Mouse (Mus musculus) forebrain, embryonic 11.5 days (tissue): Measurements from ENCODE around the gene E130114P18Rik. TPM values are rescaled to one million over a fixed set of nuclear protein-coding genes. Genes with fewer than 3 reads are reported as not detected.

Source experiments
- ATAC-seq: fragments of 200-750 bp; cut with Nextera tagmentation; replicated peaks from 2 replicates; pipeline ENCODE4 v1.8.0; 2017; ENCODE audit warnings: moderate TSS enrichment; ENCODE audit not compliant: low FRiP score
- DNase-seq: peaks from one replicate; pipeline ENCODE4 v3.0.0-alpha.2; 2017; ENCODE audit warnings: low spot score
- H3K27ac ChIP-seq: fragments of 300-500 bp; sonication (generic); 2 replicates; pipeline ENCODE4 v1.5.1; 2014; ENCODE audit warnings: low read depth, low read length
- H3K27me3 ChIP-seq: fragments of 300-500 bp; sonication (generic); 2 replicates; pipeline ENCODE4 v1.6.1; 2014; ENCODE audit warnings: mild to moderate bottlenecking, low read length, mixed read lengths; ENCODE audit not compliant: control insufficient read depth, insufficient read depth
- H3K36me3 ChIP-seq: fragments of 300-500 bp; sonication (generic); 2 replicates; pipeline ENCODE4 v1.6.1; 2014; ENCODE audit warnings: mild to moderate bottlenecking, low read length, moderate library complexity, mixed read lengths; ENCODE audit not compliant: control insufficient read depth, insufficient read depth
- H3K4me1 ChIP-seq: fragments of 300-500 bp; sonication (generic); replicated peaks from 2 replicates; pipeline ENCODE4 v1.6.1; 2014; ENCODE audit warnings: low read length, mixed read lengths; ENCODE audit not compliant: control insufficient read depth, insufficient read depth
- H3K4me2 ChIP-seq: fragments of 300-500 bp; sonication (generic); 2 replicates; pipeline ENCODE4 v1.6.1; 2014; ENCODE audit warnings: low read depth, mild to moderate bottlenecking, low read length, moderate library complexity, mixed read lengths; ENCODE audit not compliant: severe bottlenecking
- H3K4me3 ChIP-seq: fragments of 300-500 bp; sonication (generic); 2 replicates; pipeline ENCODE4 v1.5.1; 2014; ENCODE audit warnings: low read depth, low read length
- H3K9ac ChIP-seq: fragments of 300-500 bp; sonication (generic); 2 replicates; pipeline ENCODE4 v1.6.1; 2014; ENCODE audit warnings: low read length
- H3K9me3 ChIP-seq: fragments of 300-500 bp; sonication (generic); 2 replicates; pipeline ENCODE4 v1.6.1; 2016; ENCODE audit warnings: low read length, mixed read lengths; ENCODE audit not compliant: control insufficient read depth
- WGBS: fragments of 180-500 bp; shearing (Covaris S2); extraction: QIAGEN DNeasy Blood & Tissue Kit; methylation state at CpG from one replicate; pipeline ENCODE4 v1.1.7; 2014; 5-methylcytosine and 5-hydroxymethylcytosine counted together
- polyA plus RNA-seq: library from polyadenylated mRNA; unstranded; fragments of >200 nt; fragmentation: Nextera tagmentation; extraction: Ambion mirVana; gene quantifications from 2 replicates; pipeline ENCODE4 v1.2.1, GENCODE M21; 2014

E130114P18Rik gene
- polyA plus RNA-seq, 1 experiment from 2014 or later: 45.7 TPM

DNA sequence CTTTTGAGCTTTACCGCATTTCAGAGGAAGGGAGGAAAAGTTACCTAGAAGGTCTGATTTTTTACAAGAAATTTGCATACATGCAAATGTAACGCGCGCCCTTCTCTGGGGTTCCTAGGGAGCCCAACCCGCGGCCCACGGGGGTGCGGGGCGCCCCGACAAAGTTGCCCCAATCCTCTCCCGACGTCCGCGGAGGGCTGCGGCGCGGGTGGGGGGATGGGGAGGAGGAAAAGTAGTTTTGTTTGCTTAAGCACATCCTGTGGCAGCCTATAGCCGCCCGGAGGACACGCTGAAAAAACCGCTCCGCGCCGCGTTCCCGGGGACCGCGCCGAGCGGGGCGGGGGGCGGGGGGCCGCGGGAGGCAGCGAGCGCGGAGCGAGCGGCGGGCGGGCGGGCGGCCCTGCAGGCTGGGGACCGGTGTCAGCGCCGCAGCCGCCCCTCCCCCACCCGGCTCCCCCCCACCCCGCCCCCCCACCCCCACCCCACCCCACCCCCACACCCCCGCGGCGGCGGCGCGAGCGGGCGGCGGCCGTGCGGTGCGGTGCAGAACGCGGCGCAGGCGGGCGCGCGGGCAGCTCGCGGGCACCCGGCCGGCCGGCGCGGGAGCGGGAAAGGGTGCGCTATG is 685 bp downstream of the E130114P18Rik start:
- H3K4me1 ChIP-seq: peaks cover 8% of the 10 kb centered on the region
- ATAC-seq: peak; percentile 63
- 2% methylated on average over 43 of the region's 77 CpGs for WGBS

GRCm38 (mm10) chr4:97776388-97777080 is 1.3 kb downstream of the E130114P18Rik start:
- Histone ChIP-seq H3K9ac (peak overlapping the region; percentile 96), H3K36me3 (no peaks in the 10 kb centered on the region), H3K27ac (peak overlapping the region; percentile 78), H3K4me2 (peak overlapping the region; percentile 80), H3K4me1 (peaks cover 10% of the 10 kb centered on the region), H3K27me3 (peaks cover 6% of the 10 kb centered on the region; the same call in 1 of the 2 replicates), H3K9me3 (no peaks in the 10 kb centered on the region), H3K4me3 (peak overlapping the region; percentile 90)
- WGBS: under 1% methylated on average over 10 of the region's 10 CpGs
- peak; percentile 57 for DNase-seq
- no peak for ATAC-seq

More for the DNA sequence above, 685 bp downstream of the E130114P18Rik start:
- Histone ChIP-seq H3K9ac (peak overlapping the region; percentile 96), H3K4me2 (peak overlapping the region; percentile 80), H3K27me3 (peaks cover 6% of the 10 kb centered on the region; the same call in 1 of the 2 replicates), H3K27ac (peak overlapping the region; percentile 78), H3K4me3 (peak overlapping the region; percentile 90), H3K9me3 (no peaks in the 10 kb centered on the region), H3K36me3 (no peaks in the 10 kb centered on the region)
- peak; percentile 84 for DNase-seq

DNA sequence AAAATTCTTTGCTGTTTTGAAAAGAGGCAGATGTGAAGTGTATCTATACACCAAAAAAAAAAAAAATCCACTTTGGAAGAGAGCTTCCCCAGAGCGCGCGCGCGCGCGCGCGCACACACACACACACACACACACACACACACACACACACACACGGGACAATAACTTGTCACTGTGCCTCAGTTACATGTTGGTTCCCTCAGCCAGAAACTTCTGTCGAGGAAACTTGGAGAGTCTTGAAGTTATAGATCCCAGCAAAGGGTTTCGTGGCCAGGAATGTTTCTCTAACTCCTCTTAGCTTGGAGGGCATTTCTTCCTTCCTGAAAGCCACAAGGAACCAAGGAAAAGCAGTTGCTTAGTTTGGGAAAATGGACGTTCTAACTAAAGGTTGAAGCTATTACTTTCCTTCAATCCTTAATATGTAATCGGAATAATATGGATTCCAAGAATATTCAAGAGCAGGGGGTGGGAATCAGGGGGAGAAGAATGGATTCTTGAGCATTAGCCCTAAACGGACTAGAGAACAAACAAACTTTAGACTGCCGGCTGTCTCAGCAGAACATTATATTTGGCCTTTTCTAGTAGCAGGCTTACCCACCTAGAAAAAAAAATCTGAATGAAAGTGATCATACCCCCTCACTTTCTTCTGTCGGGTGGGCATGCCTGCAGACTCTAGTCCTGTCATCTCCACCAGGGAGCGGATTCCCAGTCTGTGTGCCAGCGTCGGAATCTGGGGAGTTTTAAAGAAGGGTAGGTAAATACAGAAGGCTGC is 2.2 kb downstream of the E130114P18Rik start:
- no peaks in the 10 kb centered on the region for H3K9me3 ChIP-seq
- H3K4me2 ChIP-seq: peak overlapping the region; percentile 48
- peak overlapping the region; percentile 49 for H3K9ac ChIP-seq
- ATAC-seq: no peak
- peak; percentile 56 for DNase-seq
- H3K27ac ChIP-seq: peak overlapping the region; percentile 73; the same call in 1 of the 2 replicates
- peaks cover 6% of the 10 kb centered on the region; the same call in 1 of the 2 replicates for H3K27me3 ChIP-seq
- peaks cover 10% of the 10 kb centered on the region for H3K4me1 ChIP-seq
- 1% methylated on average over 20 of the region's 20 CpGs for WGBS
- H3K4me3 ChIP-seq: peak overlapping the region; percentile 90
- no peaks in the 10 kb centered on the region for H3K36me3 ChIP-seq

GRCm38 (mm10) chr4:97775059-97775458 is 2.8 kb downstream of the E130114P18Rik start:
- peak overlapping the region; percentile 49 for H3K9ac ChIP-seq
- H3K27me3 ChIP-seq: peaks cover 4% of the 10 kb centered on the region; the same call in 1 of the 2 replicates
- no peaks in the 10 kb centered on the region for H3K9me3 ChIP-seq
- 0% methylated on average over 13 of the region's 13 CpGs for WGBS
- H3K36me3 ChIP-seq: no peaks in the 10 kb centered on the region
- H3K4me1 ChIP-seq: peaks cover 10% of the 10 kb centered on the region
- no peak for ATAC-seq
- peak overlapping the region; percentile 90 for H3K4me3 ChIP-seq
- peak overlapping the region; percentile 48 for H3K4me2 ChIP-seq
- peak; percentile 86 for DNase-seq
- H3K27ac ChIP-seq: peak overlapping the region; percentile 73

DNA sequence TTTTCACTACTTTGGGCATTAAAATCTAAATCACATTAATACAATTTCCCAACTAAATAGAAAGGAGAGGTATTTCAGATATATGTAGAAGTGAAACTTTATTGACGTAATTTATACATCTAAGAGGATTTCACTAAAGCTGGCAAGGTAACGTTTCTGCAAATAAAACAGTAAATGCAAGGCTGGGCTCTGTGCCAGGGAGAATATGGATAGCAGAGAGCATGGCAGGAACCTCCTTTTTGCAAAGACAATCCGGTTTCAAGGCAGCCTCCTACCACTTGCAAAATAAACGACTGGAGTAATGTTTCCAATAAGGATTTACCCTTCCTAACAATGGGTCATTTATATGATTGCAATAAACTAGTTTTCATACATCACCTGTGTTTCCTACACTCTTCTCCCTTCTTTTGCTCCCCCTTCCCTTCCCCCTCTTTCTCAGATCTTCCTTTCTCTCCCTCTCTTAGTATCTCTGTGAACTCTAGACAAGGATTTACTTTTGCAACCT is 3.4 kb downstream of the E130114P18Rik start:
- Histone ChIP-seq H3K27me3 (peaks cover 4% of the 10 kb centered on the region; the same call in 1 of the 2 replicates), H3K4me3 (peak overlapping the region; percentile 90; the same call in 1 of the 2 replicates), H3K9me3 (no peaks in the 10 kb centered on the region), H3K4me1 (peaks cover 10% of the 10 kb centered on the region), H3K4me2 (peak overlapping the region; percentile 48), H3K27ac (peak overlapping the region; percentile 73), H3K36me3 (no peaks in the 10 kb centered on the region), H3K9ac (peak overlapping the region; percentile 49)
- DNase-seq (no peak), ATAC-seq (no peak)
- 21% methylated on average over 4 of the region's 4 CpGs for WGBS

- H3K9me3 ChIP-seq: no peaks in the 10 kb centered on the region
- no peak for ATAC-seq
- no peak overlapping the region for H3K9ac ChIP-seq
- DNase-seq: no peak
- H3K27me3 ChIP-seq: peaks cover 4% of the 10 kb centered on the region; the same call in 1 of the 2 replicates
- peak overlapping the region; percentile 38; the same call in 1 of the 2 replicates for H3K4me3 ChIP-seq
- H3K4me2 ChIP-seq: peak overlapping the region; percentile 75
- peaks cover 10% of the 10 kb centered on the region for H3K4me1 ChIP-seq
- WGBS: 36% methylated on average over 2 of the region's 2 CpGs
- H3K36me3 ChIP-seq: no peaks in the 10 kb centered on the region
- H3K27ac ChIP-seq: no peak overlapping the region; the same call in 1 of the 2 replicates
Observed at GRCm38 (mm10) chr4:97773791-97774190, 4.1 kb downstream of the E130114P18Rik start.

DNA sequence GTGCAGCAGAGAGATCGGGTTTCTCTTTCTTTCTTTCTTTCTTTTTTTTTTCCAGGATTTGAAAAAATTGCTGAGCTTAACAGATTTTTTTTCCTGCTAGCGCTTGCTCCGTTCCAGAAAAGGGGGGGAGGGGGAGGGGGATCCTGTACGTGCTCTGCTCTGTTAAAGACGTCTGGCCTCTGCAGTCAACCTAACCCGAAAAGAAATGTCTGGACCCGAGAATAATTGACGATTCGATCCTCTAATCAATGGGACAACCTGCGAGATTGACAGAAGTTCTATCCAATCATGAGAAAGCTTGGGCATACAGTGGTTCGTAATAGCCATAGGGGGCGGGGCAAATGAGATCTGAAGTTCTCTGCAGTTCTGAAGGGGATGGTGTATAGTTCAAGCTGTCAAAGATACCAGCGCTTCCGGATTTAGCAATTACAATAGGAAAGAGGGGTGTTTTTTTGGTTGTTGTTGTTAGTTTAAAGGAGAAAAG is 4.7 kb downstream of the E130114P18Rik start:
- peaks cover 4% of the 10 kb centered on the region; the same call in 1 of the 2 replicates for H3K27me3 ChIP-seq
- ATAC-seq (peak; percentile 72), DNase-seq (peak; percentile 84)
- peak overlapping the region; percentile 75 for H3K4me2 ChIP-seq
- H3K36me3 ChIP-seq: no peaks in the 10 kb centered on the region
- peak overlapping the region; percentile 86; the same call in 1 of the 2 replicates for H3K27ac ChIP-seq
- under 1% methylated on average over 14 of the region's 14 CpGs for WGBS
- no peak overlapping the region; the same call in 1 of the 2 replicates for H3K9ac ChIP-seq
- peak overlapping the region; percentile 38 for H3K4me3 ChIP-seq
- H3K4me1 ChIP-seq: peaks cover 10% of the 10 kb centered on the region
- H3K9me3 ChIP-seq: no peaks in the 10 kb centered on the region

DNA sequence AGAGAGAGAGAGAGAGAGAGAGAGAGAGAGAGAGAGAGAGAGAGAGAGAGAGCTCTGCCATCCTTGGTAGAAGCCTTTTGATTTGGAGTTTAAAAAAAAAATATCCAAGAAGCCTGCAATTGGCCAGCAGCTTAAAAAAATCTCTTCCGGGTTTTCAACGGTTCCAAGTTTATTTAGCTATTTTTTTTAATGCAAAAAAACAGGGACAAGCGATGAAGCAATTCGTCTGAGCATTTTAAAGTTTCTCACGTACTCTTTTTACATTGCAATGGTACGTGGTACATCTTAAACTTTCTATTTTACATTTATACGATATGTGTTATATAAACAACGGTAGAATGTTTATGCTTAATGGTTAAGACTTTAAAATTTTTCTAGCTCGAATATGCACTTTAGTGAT is 5.2 kb downstream of the E130114P18Rik start, which contains the start of gene Nfia:
Nfia (plus strand) TSS at position 94 of the 400 bp plus-strand sequence.
- peak within 1 kb of the TSS; percentile 38 for H3K4me3 ChIP-seq
- peaks cover 10% of the 10 kb centered on the region for H3K4me1 ChIP-seq
- DNase-seq (no peak), ATAC-seq (no peak)
- H3K27me3 ChIP-seq: peaks cover 4% of the 10 kb centered on the region; the same call in 1 of the 2 replicates
- H3K9me3 ChIP-seq: no peaks in the 10 kb centered on the region
- peak within 1 kb of the TSS; percentile 75 for H3K4me2 ChIP-seq
- WGBS: under 1% methylated on average over 9 of the region's 9 CpGs
- H3K27ac ChIP-seq: peak within 1 kb of the TSS; percentile 86
- peak within 1 kb of the TSS; percentile 60 for H3K9ac ChIP-seq
- no peaks in the 10 kb centered on the region for H3K36me3 ChIP-seq
